In genomic region chrX:6779006-6779405, GRCm38 (mm10) we compare ENCODE assay signal across 11 mouse cellular contexts. TPM values are rescaled to one million over a fixed set of nuclear protein-coding genes. Genes with fewer than 3 reads are reported as not detected.
DNase-seq lines count a peak whose midpoint lies in the region; ATAC-seq and TF ChIP-seq lines count a peak whose summit lies in the region.
"Not testable (repeated sequence)": the region's sequence is repeated elsewhere in the genome, so short reads cannot be mapped to it uniquely, and the experiment has no call there.
"Had no signal": no experiment of that assay in that cellular context is flagged by ENCODE, and none has a peak within 500 bp of the region (broad histone marks: within the 10 kb centered on the region; RNA-seq: fewer than 3 reads in every experiment).

Dgkk (plus strand) TSS chrX:6779306.

- 29% methylated on average over 19 of the region's 30 CpGs for WGBS in heart, embryonic 11.5 days (ENCODE audit: insufficient replicate concordance)
- 35% methylated on average over 19 of the region's 30 CpGs for WGBS in hindbrain, embryonic 15.5 days
- 13% methylated on average over 22 of the region's 30 CpGs for WGBS in liver, embryonic 14.5 days (ENCODE audit: insufficient replicate concordance)
- 31% methylated on average over 21 of the region's 30 CpGs for WGBS in midbrain, embryonic 12.5 days
- WGBS in small intestine, adult 2 months = 16% methylated on average over 26 of the region's 30 CpGs

- not testable (repeated sequence) for H3K4me1 ChIP-seq in embryonic fibroblast, embryonic 13.5 days (ENCODE audit: control insufficient read depth, insufficient read depth, low read length); heart, embryonic 11.5 days (ENCODE audit: control insufficient read depth, insufficient read depth, low read length); hindbrain, embryonic 15.5 days (replicated peaks); liver, embryonic 14.5 days (replicated peaks; ENCODE audit: control insufficient read depth in 2 of 2, insufficient read depth in 2 of 2, low read length in 1 of 2); midbrain, embryonic 12.5 days; small intestine, adult 2 months (ENCODE audit: control insufficient read depth, insufficient read depth, insufficient read length, low read length)

- ATAC-seq in heart, embryonic 11.5 days (replicated peaks; ENCODE audit: insufficient number of reproducible peaks, low FRiP score, low TSS enrichment); hindbrain, embryonic 15.5 days (ENCODE audit: low FRiP score, low read depth); liver, embryonic 14.5 days (ENCODE audit: insufficient read depth); midbrain, embryonic 12.5 days (ENCODE audit: low FRiP score, low read depth): not testable (repeated sequence)

- not testable (repeated sequence) for TF ChIP-seq POLR2A in embryonic fibroblast, embryonic 13.5 days (IDR thresholded peaks at IDR 0.05; ENCODE audit: low read depth, low read length); small intestine, adult 2 months (IDR thresholded peaks at IDR 0.05; ENCODE audit: low read depth, low read length)

- H3K27me3 ChIP-seq in heart, embryonic 11.5 days (ENCODE audit: control insufficient read depth, insufficient read depth, low read length); hindbrain, embryonic 15.5 days; liver, embryonic 14.5 days (ENCODE audit: control insufficient read depth, insufficient read depth, low read length); small intestine, adult 2 months (ENCODE audit: control insufficient read depth, insufficient read depth, low read length): not testable (repeated sequence)
- peaks cover 23% of the 10 kb centered on the region for H3K27me3 ChIP-seq in midbrain, embryonic 12.5 days

- DNase-seq in adrenal gland, postnatal 10 days; layer of hippocampus, adult 2 months (ENCODE audit: low spot score in 2 of 2); liver, embryonic 14.5 days (ENCODE audit: low read depth in 3 of 3, low spot score in 3 of 3): not testable (repeated sequence)

- not testable (repeated sequence) for H3K9me3 ChIP-seq in heart, embryonic 11.5 days (replicated peaks; ENCODE audit: control insufficient read depth, low read length); hindbrain, embryonic 15.5 days; liver, embryonic 14.5 days (ENCODE audit: control insufficient read depth, low read length); midbrain, embryonic 12.5 days

- H3K4me2 ChIP-seq in heart, embryonic 11.5 days = peak within 1 kb of the TSS; percentile 61
- peak within 1 kb of the TSS; percentile 67 for H3K4me2 ChIP-seq in hindbrain, embryonic 15.5 days
- H3K4me2 ChIP-seq in liver, embryonic 14.5 days (ENCODE audit: low read depth) = 0 out of 2 replicates have a peak within 1 kb of the TSS, but pooled peaks have one; percentile 20
- H3K4me2 ChIP-seq in midbrain, embryonic 12.5 days (replicated peaks) = peak within 1 kb of the TSS; percentile 57

- H3K36me3 ChIP-seq in heart, embryonic 11.5 days (ENCODE audit: control insufficient read depth, insufficient read depth, low read length); hindbrain, embryonic 15.5 days; liver, embryonic 14.5 days (replicated peaks; ENCODE audit: control insufficient read depth, insufficient read depth, low read depth); midbrain, embryonic 12.5 days; small intestine, adult 2 months (ENCODE audit: control insufficient read depth, insufficient read depth, low read length): not testable (repeated sequence)

- peak within 1 kb of the TSS; percentile 14; the same call in 1 of the 2 replicates for H3K4me3 ChIP-seq in embryonic fibroblast, embryonic 13.5 days (ENCODE audit: insufficient read depth, low read length)
- H3K4me3 ChIP-seq in heart, embryonic 11.5 days (ENCODE audit: low read depth, low read length) = peak within 1 kb of the TSS; percentile 35
- H3K4me3 ChIP-seq in hindbrain, embryonic 15.5 days = peak within 1 kb of the TSS; percentile 43
- peak within 1 kb of the TSS; percentile 44; the same call in 1 of the 2 replicates for H3K4me3 ChIP-seq in layer of hippocampus, adult 2 months
- H3K4me3 ChIP-seq in liver, embryonic 14.5 days (ENCODE audit: insufficient read depth in 1 of 2, low read depth in 2 of 2, low read length in 2 of 2) = not testable (repeated sequence)
- peak within 1 kb of the TSS; percentile 37 for H3K4me3 ChIP-seq in midbrain, embryonic 12.5 days
- H3K4me3 ChIP-seq in small intestine, adult 2 months (ENCODE audit: low read depth, low read length) = 0 out of 2 replicates have a peak within 1 kb of the TSS, but pooled peaks have one; percentile 10

- not testable (repeated sequence) for TF ChIP-seq EP300 in liver, embryonic 14.5 days (IDR thresholded peaks at IDR 0.05; ENCODE audit: low read depth)

- H3K9ac ChIP-seq in heart, embryonic 11.5 days (ENCODE audit: low read depth, low read length); hindbrain, embryonic 15.5 days; liver, embryonic 14.5 days (replicated peaks); midbrain, embryonic 12.5 days (replicated peaks): not testable (repeated sequence)

- TF ChIP-seq CTCF in embryonic fibroblast, embryonic 13.5 days (IDR thresholded peaks at IDR 0.05; ENCODE audit: borderline replicate concordance, insufficient read depth, low read length); layer of hippocampus, adult 2 months (conservative IDR thresholded peaks at IDR 0.05); liver, embryonic 14.5 days (IDR thresholded peaks at IDR 0.05; ENCODE audit: low read depth); small intestine, adult 2 months (IDR thresholded peaks at IDR 0.05; ENCODE audit: extremely low read depth, insufficient read length, insufficient replicate concordance, low read depth, low read length): not testable (repeated sequence)

- H3K27ac ChIP-seq in embryonic fibroblast, embryonic 13.5 days (ENCODE audit: insufficient read depth, low read length); heart, embryonic 11.5 days (ENCODE audit: low read depth, low read length); hindbrain, embryonic 15.5 days (replicated peaks); layer of hippocampus, adult 2 months; liver, embryonic 14.5 days; midbrain, embryonic 12.5 days (replicated peaks); small intestine, adult 2 months (ENCODE audit: insufficient read depth, low read depth, low read length): not testable (repeated sequence)

RNA-seq across cellular contexts. Expression of gene Dgkk, which starts in this region (rescaled TPM):
- total RNA-seq in adrenal gland, postnatal 10 days (2021) = 10 to 100 TPM; 13.6 to 18.4 TPM
- polyA plus RNA-seq in embryonic fibroblast, embryonic 13.5 days (2011; ENCODE audit: insufficient read length, low read depth, missing spikeins) = 1.4 and 3.0 TPM in 2 replicates
- 5.4 and 6.6 TPM in 2 replicates for polyA plus RNA-seq in heart, embryonic 11.5 days (2014; fragmentation: Nextera tagmentation; extraction: Ambion mirVana)
- polyA plus RNA-seq in hindbrain, embryonic 15.5 days (2015; fragmentation: Nextera tagmentation; extraction: Ambion mirVana) = 2.7 and 2.9 TPM in 2 replicates
- under 1 TPM; 0.25 to 0.44 TPM for total RNA-seq in layer of hippocampus, adult 2 months (2021)
- polyA plus RNA-seq in liver, embryonic 14.5 days (2012; rRNA removed) = 0.17 and 0.21 TPM in 2 replicates
- 0.11 and 0.23 TPM in 2 replicates for polyA plus RNA-seq in liver, embryonic 14.5 days (2014; fragmentation: Nextera tagmentation; extraction: Ambion mirVana)
- 0.27 and 0.56 TPM in 2 replicates for polyA plus RNA-seq in midbrain, embryonic 12.5 days (2016; fragmentation: Nextera tagmentation; extraction: Ambion mirVana)
- polyA plus RNA-seq in small intestine, adult 2 months (2012; rRNA removed) = not detected in 2 replicates
- total RNA-seq: megakaryocyte progenitor cell, adult 5-6 weeks; neutrophil, adult 5-6 weeks had no signal
- polyA plus RNA-seq: activated CD4-positive, CD25-positive, alpha-beta regulatory T cell, adult 4 months had no signal

Comparison
In these comparisons a context has a peak if more than half of its experiments do, and no peak if none do; other contexts are left out.
1. RNA of gene Dgkk (total RNA-seq): 13.6 to 18.4 TPM in adrenal gland, postnatal 10 days; 0.25 to 0.44 TPM in layer of hippocampus, adult 2 months; every median in the first group is over 10 times any median in the second.
2. Peak in every context shown above with its lines, with median percentiles within 50 percentile points of each other: H3K4me2 ChIP-seq.